Mouse (Mus musculus): Measurements from ENCODE around the gene Dusp1. TPM values are rescaled to one million over a fixed set of nuclear protein-coding genes. Genes with fewer than 3 reads are reported as not detected.
A peak's percentile ranks its signal among the peaks of the same experiment; 100 is the strongest.

Dusp1 gene
- polyA plus RNA-seq, 1 experiment from 2014 or later, result 42.8 TPM

- peaks cover 22% of the 10 kb centered on the region; the same call in 1 of the 2 replicates for H3K36me3 ChIP-seq (replicated peaks)
- 88% methylated on average over 11 of the region's 11 CpGs for WGBS
- H3K4me1 ChIP-seq, result no peaks in the 10 kb centered on the region
Observed at GRCm38 (mm10) chr17:26570651-26571118, 8.8 kb upstream of the Dusp1 start.

GRCm38 (mm10) chr17:26569594-26570350 lies 7.8 kb upstream of the Dusp1 start:
- H3K36me3 ChIP-seq (replicated peaks), result peaks cover 25% of the 10 kb centered on the region; the same call in 1 of the 2 replicates

More at GRCm38 (mm10) chr17:26570651-26571118, 8.8 kb upstream of the Dusp1 start:
- no peak overlapping the region for H3K27ac ChIP-seq
- H3K9me3 ChIP-seq, result no peaks in the 10 kb centered on the region
- no peak overlapping the region for H3K4me2 ChIP-seq
- H3K27me3 ChIP-seq (replicated peaks), result no peaks in the 10 kb centered on the region
- H3K9ac ChIP-seq, result no peak overlapping the region
- no peak for ATAC-seq (replicated peaks)
- no peak overlapping the region for H3K4me3 ChIP-seq

GRCm38 (mm10) chr17:26567818-26568173 lies 5.9 kb upstream of the Dusp1 start:
- no peak overlapping the region for H3K4me2 ChIP-seq
- H3K36me3 ChIP-seq (replicated peaks), result peaks cover 28% of the 10 kb centered on the region; the same call in 1 of the 2 replicates
- H3K9me3 ChIP-seq, result no peaks in the 10 kb centered on the region
- WGBS, result 98% methylated on average over 4 of the region's 4 CpGs
- no peaks in the 10 kb centered on the region for H3K27me3 ChIP-seq (replicated peaks)
- no peak overlapping the region for H3K9ac ChIP-seq
- no peak overlapping the region for H3K27ac ChIP-seq
- ATAC-seq (replicated peaks), result no peak
- H3K4me1 ChIP-seq, result peaks cover 16% of the 10 kb centered on the region
- no peak overlapping the region for H3K4me3 ChIP-seq

More at GRCm38 (mm10) chr17:26569594-26570350, 7.8 kb upstream of the Dusp1 start:
- no peak for ATAC-seq (replicated peaks)
- no peak overlapping the region for H3K27ac ChIP-seq
- H3K27me3 ChIP-seq (replicated peaks), result no peaks in the 10 kb centered on the region
- no peak overlapping the region for H3K9ac ChIP-seq
- no peak overlapping the region for H3K4me3 ChIP-seq
- no peaks in the 10 kb centered on the region for H3K9me3 ChIP-seq
- H3K4me2 ChIP-seq, result no peak overlapping the region
- WGBS, result 90% methylated on average over 4 of the region's 4 CpGs
- H3K4me1 ChIP-seq, result no peaks in the 10 kb centered on the region

GRCm38 (mm10) chr17:26567142-26567817 lies 5.4 kb upstream of the Dusp1 start:
- no peaks in the 10 kb centered on the region for H3K27me3 ChIP-seq (replicated peaks)
- ATAC-seq (replicated peaks), result no peak
- no peak overlapping the region for H3K4me3 ChIP-seq
- no peaks in the 10 kb centered on the region for H3K9me3 ChIP-seq
- WGBS, result 93% methylated on average over 8 of the region's 8 CpGs
- no peak overlapping the region for H3K27ac ChIP-seq
- no peak overlapping the region for H3K9ac ChIP-seq
- peaks cover 21% of the 10 kb centered on the region for H3K4me1 ChIP-seq
- H3K4me2 ChIP-seq, result no peak overlapping the region
- peaks cover 28% of the 10 kb centered on the region; the same call in 1 of the 2 replicates for H3K36me3 ChIP-seq (replicated peaks)

GRCm38 (mm10) chr17:26564439-26564838 lies 2.5 kb upstream of the Dusp1 start:
- peaks cover 34% of the 10 kb centered on the region for H3K4me1 ChIP-seq
- H3K27ac ChIP-seq, result no peak overlapping the region
- no peak overlapping the region for H3K4me3 ChIP-seq
- WGBS, result 53% methylated on average over 9 of the region's 9 CpGs
- no peak overlapping the region for H3K9ac ChIP-seq
- no peaks in the 10 kb centered on the region for H3K9me3 ChIP-seq
- H3K27me3 ChIP-seq (replicated peaks), result no peaks in the 10 kb centered on the region
- H3K4me2 ChIP-seq, result no peak overlapping the region
- no peak for ATAC-seq (replicated peaks)
- peaks cover 28% of the 10 kb centered on the region; the same call in 1 of the 2 replicates for H3K36me3 ChIP-seq (replicated peaks)

GRCm38 (mm10) chr17:26563476-26563875 lies 1.5 kb upstream of the Dusp1 start:
- Histone ChIP-seq H3K4me1 (peaks cover 34% of the 10 kb centered on the region), H3K4me2 (0 out of 2 replicates have a peak overlapping the region, but pooled peaks have one; percentile 81), H3K4me3 (no peak overlapping the region), H3K27me3 (replicated peaks) (no peaks in the 10 kb centered on the region), H3K36me3 (replicated peaks) (peaks cover 27% of the 10 kb centered on the region; the same call in 1 of the 2 replicates), H3K9me3 (no peaks in the 10 kb centered on the region), H3K9ac (no peak overlapping the region), H3K27ac (no peak overlapping the region)
- no peak for ATAC-seq (replicated peaks)
- 80% methylated on average over 6 of the region's 6 CpGs for WGBS

GRCm38 (mm10) chr17:26562292-26562691 lies 364 bp upstream of the Dusp1 start:
- Histone ChIP-seq H3K4me1 (peaks cover 34% of the 10 kb centered on the region), H3K27ac (no peak overlapping the region; the same call in 1 of the 2 replicates)
- no peak for ATAC-seq (replicated peaks)

GRCm38 (mm10) chr17:26561290-26561640 lies 663 bp downstream of the Dusp1 start, which contains the start of gene Ergic1:
Gene Ergic1 (plus strand): TSS chr17:26561489.
- WGBS, result under 1% methylated on average over 36 of the region's 36 CpGs
- Histone ChIP-seq H3K27me3 (replicated peaks) (no peaks in the 10 kb centered on the region), H3K4me3 (peak within 1 kb of the TSS; percentile 77), H3K4me2 (peak within 1 kb of the TSS; percentile 81), H3K4me1 (peaks cover 34% of the 10 kb centered on the region), H3K36me3 (replicated peaks) (peaks cover 11% of the 10 kb centered on the region; the same call in 1 of the 2 replicates), H3K9me3 (no peaks in the 10 kb centered on the region), H3K9ac (peak within 1 kb of the TSS; percentile 80), H3K27ac (peak within 1 kb of the TSS; percentile 79)
- peak; percentile 98 for ATAC-seq (replicated peaks)

More at GRCm38 (mm10) chr17:26562292-26562691, 364 bp upstream of the Dusp1 start:
- no peaks in the 10 kb centered on the region for H3K9me3 ChIP-seq
- H3K36me3 ChIP-seq (replicated peaks), result peaks cover 15% of the 10 kb centered on the region; the same call in 1 of the 2 replicates
- H3K27me3 ChIP-seq (replicated peaks), result no peaks in the 10 kb centered on the region
- peak overlapping the region; percentile 81 for H3K4me2 ChIP-seq
- H3K9ac ChIP-seq, result peak overlapping the region; percentile 80
- WGBS, result 60% methylated on average over 4 of the region's 4 CpGs
- H3K4me3 ChIP-seq, result peak overlapping the region; percentile 77

GRCm38 (mm10) chr17:26560526-26561289 lies 1.2 kb downstream of the Dusp1 start:
- 31% methylated on average over 9 of the region's 9 CpGs for WGBS
- Histone ChIP-seq H3K36me3 (replicated peaks) (peaks cover 6% of the 10 kb centered on the region; the same call in 1 of the 2 replicates), H3K27ac (peak overlapping the region; percentile 79), H3K4me3 (peak overlapping the region; percentile 77), H3K4me2 (peak overlapping the region; percentile 81), H3K27me3 (replicated peaks) (no peaks in the 10 kb centered on the region), H3K4me1 (peaks cover 34% of the 10 kb centered on the region), H3K9ac (peak overlapping the region; percentile 80), H3K9me3 (no peaks in the 10 kb centered on the region)
- peak; percentile 38; the same call in 1 of the 2 replicates for ATAC-seq (replicated peaks)

- Histone ChIP-seq H3K27ac (no peak overlapping the region), H3K9me3 (no peaks in the 10 kb centered on the region), H3K4me2 (no peak overlapping the region), H3K27me3 (replicated peaks) (no peaks in the 10 kb centered on the region; the same call in 1 of the 2 replicates), H3K4me3 (no peak overlapping the region), H3K36me3 (replicated peaks) (no peaks in the 10 kb centered on the region), H3K4me1 (no peaks in the 10 kb centered on the region), H3K9ac (no peak overlapping the region)
- ATAC-seq (replicated peaks), result no peak
- 78% methylated on average over 3 of the region's 3 CpGs for WGBS
Observed at GRCm38 (mm10) chr17:26553033-26553432, 8.9 kb downstream of the Dusp1 start.

- no peak overlapping the region for H3K9ac ChIP-seq
- H3K36me3 ChIP-seq (replicated peaks), result no peaks in the 10 kb centered on the region
- no peaks in the 10 kb centered on the region for H3K4me1 ChIP-seq
- no peak for ATAC-seq (replicated peaks)
- H3K9me3 ChIP-seq, result no peaks in the 10 kb centered on the region
- WGBS, result 88% methylated on average over 6 of the region's 6 CpGs
- H3K27ac ChIP-seq, result no peak overlapping the region
- no peak overlapping the region for H3K4me2 ChIP-seq
- H3K4me3 ChIP-seq, result no peak overlapping the region
- no peaks in the 10 kb centered on the region; the same call in 1 of the 2 replicates for H3K27me3 ChIP-seq (replicated peaks)
Observed at GRCm38 (mm10) chr17:26551104-26551503, 10.8 kb downstream of the Dusp1 start.

All from midbrain, embryonic 15.5 days (tissue).